Comparison of ENCODE assay signal across 30 mouse cellular contexts in genomic region chr11:64206155-64206554, GRCm38 (mm10).
DNase-seq lines count a peak whose midpoint lies in the region; ATAC-seq and TF ChIP-seq lines count a peak whose summit lies in the region.
"Had no signal": no experiment of that assay in that cellular context is flagged by ENCODE, and none has a peak within 500 bp of the region (broad histone marks: within the 10 kb centered on the region; RNA-seq: fewer than 3 reads in every experiment).

No protein-coding gene starts in this region.

- no peaks in the 10 kb centered on the region for H3K4me1 ChIP-seq in forebrain, postnatal 0 days (ENCODE audit: insufficient read depth)
- peaks cover 20% of the 10 kb centered on the region for H3K4me1 ChIP-seq in forebrain, embryonic 10.5 days
- no peaks in the 10 kb centered on the region for H3K4me1 ChIP-seq in lung, postnatal 0 days (ENCODE audit: insufficient read depth, low read depth, low read length)
- H3K4me1 ChIP-seq: stomach, embryonic 15.5 days had no signal

- TF ChIP-seq CTCF in forebrain, postnatal 0 days (IDR thresholded peaks at IDR 0.05; ENCODE audit: low read depth) = no peak
- no peak for TF ChIP-seq CTCF in lung, postnatal 0 days (IDR thresholded peaks at IDR 0.05)

- H3K4me3 ChIP-seq in forebrain, postnatal 0 days (ENCODE audit: low read depth, low read length) = no peak overlapping the region
- no peak overlapping the region for H3K4me3 ChIP-seq in forebrain, embryonic 10.5 days
- no peak overlapping the region for H3K4me3 ChIP-seq in lung, postnatal 0 days (ENCODE audit: low read depth, low read length)
- H3K4me3 ChIP-seq: erythroblast, embryonic 14.5 days; forebrain, embryonic 12.5 days; hindbrain, embryonic 10.5 days; left cerebral cortex, adult 2 months; limb, embryonic 12.5 days; liver, embryonic 12.5 days; stomach, embryonic 15.5 days had no signal

- no peaks in the 10 kb centered on the region for H3K27me3 ChIP-seq in forebrain, postnatal 0 days (ENCODE audit: insufficient read depth, low read length)
- no peaks in the 10 kb centered on the region for H3K27me3 ChIP-seq in forebrain, embryonic 10.5 days (ENCODE audit: poor library complexity, severe bottlenecking)
- no peaks in the 10 kb centered on the region for H3K27me3 ChIP-seq in lung, postnatal 0 days (replicated peaks; ENCODE audit: insufficient read depth, low read length)
- H3K27me3 ChIP-seq: forebrain, embryonic 12.5 days; limb, embryonic 12.5 days; liver, embryonic 12.5 days; stomach, embryonic 15.5 days had no signal

- no peaks in the 10 kb centered on the region for H3K36me3 ChIP-seq in forebrain, postnatal 0 days (ENCODE audit: insufficient read depth)
- H3K36me3 ChIP-seq in forebrain, embryonic 10.5 days (replicated peaks) = no peaks in the 10 kb centered on the region
- no peaks in the 10 kb centered on the region for H3K36me3 ChIP-seq in lung, postnatal 0 days (ENCODE audit: insufficient read depth, low read length)
- H3K36me3 ChIP-seq: forebrain, embryonic 12.5 days; hindbrain, embryonic 10.5 days; limb, embryonic 12.5 days; liver, embryonic 12.5 days; stomach, embryonic 15.5 days had no signal

- H3K27ac ChIP-seq in forebrain, postnatal 0 days (ENCODE audit: low read depth, low read length) = no peak overlapping the region
- no peak overlapping the region for H3K27ac ChIP-seq in forebrain, embryonic 10.5 days
- H3K27ac ChIP-seq in lung, postnatal 0 days (ENCODE audit: low read length) = no peak overlapping the region
- H3K27ac ChIP-seq: forebrain, embryonic 12.5 days; hindbrain, embryonic 10.5 days; kidney, postnatal 0 days; left cerebral cortex, adult 2 months; limb, embryonic 12.5 days; liver, embryonic 12.5 days; macrophage; stomach, embryonic 15.5 days had no signal

- no peak for TF ChIP-seq EP300 in lung, postnatal 0 days (IDR thresholded peaks at IDR 0.05)

- peak; percentile 16 for DNase-seq in forebrain, postnatal 0 days
- no peak for DNase-seq in forebrain, embryonic 10.5 days (ENCODE audit: extremely low spot score, low spot score)
- DNase-seq in heart, adult 9 months (ENCODE audit: low spot score in 2 of 2) = peak; percentile 10 to 30
- no peak for DNase-seq in heart, postnatal 25 days (ENCODE audit: low spot score)
- DNase-seq in lung, postnatal 10 days = peak; percentile 22
- DNase-seq in lung, postnatal 0 days (ENCODE audit: low spot score) = no peak
- peak; percentile 39 for DNase-seq in heart, postnatal 4 days
- DNase-seq: adrenal gland, postnatal 14 days; cerebellum, adult 11-12 months; cerebellum, adult 9-11 months; gastrocnemius, postnatal 25 days; kidney, adult 8-10 months; kidney, postnatal 4 days; liver, postnatal 0 days; midbrain, embryonic 14.5 days; retina, postnatal 1 day; right cerebral cortex, postnatal 25 days had no signal

- no peaks in the 10 kb centered on the region for H3K9me3 ChIP-seq in forebrain, postnatal 0 days (ENCODE audit: low read length)
- no peaks in the 10 kb centered on the region for H3K9me3 ChIP-seq in forebrain, embryonic 10.5 days
- H3K9me3 ChIP-seq in lung, postnatal 0 days (ENCODE audit: low read length) = no peaks in the 10 kb centered on the region
- H3K9me3 ChIP-seq: forebrain, embryonic 12.5 days; hindbrain, embryonic 10.5 days; limb, embryonic 12.5 days; liver, embryonic 12.5 days; stomach, embryonic 15.5 days had no signal

- no peak overlapping the region for H3K4me2 ChIP-seq in forebrain, postnatal 0 days (ENCODE audit: low read depth)
- no peak overlapping the region for H3K4me2 ChIP-seq in lung, postnatal 0 days (replicated peaks; ENCODE audit: low read depth, low read length)
- H3K4me2 ChIP-seq: forebrain, embryonic 12.5 days; limb, embryonic 12.5 days; liver, embryonic 12.5 days; stomach, embryonic 15.5 days had no signal

- no peak for ATAC-seq in forebrain, postnatal 0 days
- ATAC-seq in lung, postnatal 0 days = no peak
- ATAC-seq in activated CD4-positive, CD25-positive, alpha-beta regulatory T cell, adult 4 months = no peak
- ATAC-seq: CD4-positive, CD25-positive, alpha-beta regulatory T cell, adult 4 months; hindbrain, embryonic 16.5 days; intestine, embryonic 16.5 days; liver, embryonic 12.5 days; liver, postnatal 0 days had no signal

- intact Hi-C loops in heart, postnatal 25 days (cut with DNase I) = no loop called here

- H3K9ac ChIP-seq in forebrain, postnatal 0 days = no peak overlapping the region
- H3K9ac ChIP-seq in lung, postnatal 0 days (replicated peaks; ENCODE audit: low read depth) = no peak overlapping the region
- H3K9ac ChIP-seq: forebrain, embryonic 12.5 days; limb, embryonic 12.5 days; liver, embryonic 12.5 days; liver, postnatal 0 days; stomach, embryonic 15.5 days had no signal

- WGBS in forebrain, postnatal 0 days = 56% methylated on average over 2 of the region's 2 CpGs
- 90% methylated on average over 2 of the region's 2 CpGs for WGBS in forebrain, embryonic 10.5 days
- WGBS in lung, postnatal 0 days = 54% methylated on average over 2 of the region's 2 CpGs

Comparison
In these comparisons a context has a peak if more than half of its experiments do, and no peak if none do; other contexts are left out.
1. DNase-seq: peak in forebrain, postnatal 0 days (single experiment), heart, adult 9 months (2 of 2), lung, postnatal 10 days (single experiment) and heart, postnatal 4 days (single experiment); none in forebrain, embryonic 10.5 days (single experiment), heart, postnatal 25 days (single experiment) and lung, postnatal 0 days (single experiment).